Mouse (Mus musculus): ENCODE data around the gene Hoxc11. TPM values are rescaled to one million over a fixed set of nuclear protein-coding genes. Genes with fewer than 3 reads are reported as not detected.
A peak's percentile ranks its signal among the peaks of the same experiment; 100 is the strongest.

Hoxc11 gene
- total RNA-seq, 2 experiments from 2014 or later: not detected

- ATAC-seq (ENCODE audit: poor library complexity, severe bottlenecking): no peak
Measured at GRCm38 (mm10) chr15:102980352-102980751, 26.1 kb downstream of the Hoxc11 start.

GRCm38 (mm10) chr15:102980912-102981311 lies 26.7 kb downstream of the Hoxc11 start:
- ATAC-seq (ENCODE audit: poor library complexity, severe bottlenecking): no peak

GRCm38 (mm10) chr15:102981379-102982288 lies 27.4 kb downstream of the Hoxc11 start:
- ATAC-seq (ENCODE audit: poor library complexity, severe bottlenecking): no peak

- ATAC-seq (ENCODE audit: poor library complexity, severe bottlenecking): no peak
Measured at GRCm38 (mm10) chr15:102983716-102984115, 29.5 kb downstream of the Hoxc11 start.

- ATAC-seq (ENCODE audit: poor library complexity, severe bottlenecking): no peak
Measured at GRCm38 (mm10) chr15:102984521-102984920, 30.3 kb downstream of the Hoxc11 start.

- no peak for ATAC-seq (ENCODE audit: poor library complexity, severe bottlenecking)
Measured at GRCm38 (mm10) chr15:102984925-102985324, 30.7 kb downstream of the Hoxc11 start.

- peak; percentile 88 for ATAC-seq (ENCODE audit: poor library complexity, severe bottlenecking)
Measured at GRCm38 (mm10) chr15:102987124-102987833, 33.1 kb downstream of the Hoxc11 start.

- ATAC-seq (ENCODE audit: poor library complexity, severe bottlenecking): no peak
Measured at GRCm38 (mm10) chr15:102988078-102988477, 33.9 kb downstream of the Hoxc11 start.

- ATAC-seq (ENCODE audit: poor library complexity, severe bottlenecking): no peak
Measured at GRCm38 (mm10) chr15:102990461-102991397, 36.5 kb downstream of the Hoxc11 start, which contains the start of gene Hoxc8. Gene Hoxc8, plus strand, starts transcription at chr15:102990607.

- no peak for ATAC-seq (ENCODE audit: poor library complexity, severe bottlenecking)
Measured at GRCm38 (mm10) chr15:102991782-102992181, 37.6 kb downstream of the Hoxc11 start.

GRCm38 (mm10) chr15:102992206-102992605 lies 38.0 kb downstream of the Hoxc11 start:
- no peak for ATAC-seq (ENCODE audit: poor library complexity, severe bottlenecking)

- ATAC-seq (ENCODE audit: poor library complexity, severe bottlenecking): no peak
Measured at GRCm38 (mm10) chr15:102992863-102993262, 38.6 kb downstream of the Hoxc11 start.

GRCm38 (mm10) chr15:102996548-102996947 lies 42.3 kb downstream of the Hoxc11 start:
- no peak for ATAC-seq (ENCODE audit: poor library complexity, severe bottlenecking)

GRCm38 (mm10) chr15:102997431-102997830 lies 43.2 kb downstream of the Hoxc11 start:
- ATAC-seq (ENCODE audit: poor library complexity, severe bottlenecking): no peak

GRCm38 (mm10) chr15:102997939-102998355 lies 43.7 kb downstream of the Hoxc11 start, which contains the start of gene Hoxc6:
Gene Hoxc6, plus strand, starts transcription at chr15:102998257.
- ATAC-seq (ENCODE audit: poor library complexity, severe bottlenecking): no peak

GRCm38 (mm10) chr15:102998608-102999182 lies 44.5 kb downstream of the Hoxc11 start:
- ATAC-seq (ENCODE audit: poor library complexity, severe bottlenecking): no peak

- ATAC-seq (ENCODE audit: poor library complexity, severe bottlenecking): 0 out of 2 replicates have a peak, but pooled peaks have one; percentile 33
Measured at GRCm38 (mm10) chr15:102999183-102999831, 45.1 kb downstream of the Hoxc11 start.

GRCm38 (mm10) chr15:102999955-103000354 lies 45.7 kb downstream of the Hoxc11 start:
- ATAC-seq (ENCODE audit: poor library complexity, severe bottlenecking): no peak

- no peak for ATAC-seq (ENCODE audit: poor library complexity, severe bottlenecking)
Measured at GRCm38 (mm10) chr15:103000501-103000901, 46.3 kb downstream of the Hoxc11 start.

- no peak for ATAC-seq (ENCODE audit: poor library complexity, severe bottlenecking)
Measured at GRCm38 (mm10) chr15:103001370-103001769, 47.1 kb downstream of the Hoxc11 start.
